Mouse (Mus musculus): ENCODE data around the gene Rimbp2. TPM values are rescaled to one million over a fixed set of nuclear protein-coding genes. Genes with fewer than 3 reads are reported as not detected.

The Rimbp2 gene
- polyA plus RNA-seq, 1 experiment from 2014 or later, result 0.04 TPM

DNA sequence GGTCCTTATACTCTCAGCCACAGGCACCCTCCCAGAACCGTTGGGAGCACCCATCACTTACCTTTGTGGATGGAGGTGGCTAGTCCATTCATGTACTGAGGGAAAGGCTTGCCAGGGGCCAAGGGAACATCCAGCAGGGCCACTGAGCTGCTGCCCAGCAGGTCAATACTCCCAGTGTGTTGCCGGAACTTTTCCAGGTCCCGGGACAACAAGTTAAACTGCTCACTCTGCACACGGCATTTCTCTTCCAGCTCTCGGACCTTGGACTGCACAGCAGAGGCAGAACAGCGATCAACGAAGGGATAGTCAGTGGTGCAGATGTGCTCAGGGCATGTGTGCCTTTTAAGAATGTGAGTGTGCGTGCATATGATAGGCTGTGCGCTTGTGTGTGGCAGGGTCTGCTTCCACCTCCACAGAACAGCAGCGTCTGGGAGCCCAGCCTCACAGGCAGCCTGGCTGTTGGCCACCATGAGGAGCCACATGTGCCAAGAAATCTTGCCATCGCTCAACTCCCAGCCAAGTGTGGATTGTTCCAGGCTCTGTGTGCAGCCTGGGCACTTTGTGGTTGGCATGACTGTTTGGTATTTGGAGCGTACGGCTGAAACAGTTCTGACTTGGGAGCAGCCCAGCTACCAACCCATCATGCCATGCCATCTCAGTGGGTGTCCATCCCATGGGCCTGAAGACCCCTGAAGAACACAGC is 146.8 kb downstream of the Rimbp2 start:
- Histone ChIP-seq H3K27me3 (ENCODE audit: insufficient read depth, low read length) (no peaks in the 10 kb centered on the region), H3K36me3 (ENCODE audit: insufficient read depth, low read length) (no peaks in the 10 kb centered on the region), H3K27ac (ENCODE audit: low read length) (no peak overlapping the region), H3K9me3 (ENCODE audit: low read length) (no peaks in the 10 kb centered on the region), H3K4me2 (replicated peaks; ENCODE audit: low read depth, low read length) (no peak overlapping the region), H3K4me1 (ENCODE audit: insufficient read depth, low read length) (no peaks in the 10 kb centered on the region), H3K9ac (replicated peaks; ENCODE audit: low read length) (no peak overlapping the region), H3K4me3 (ENCODE audit: low read length) (no peak overlapping the region)
- 87% methylated on average over 13 of the region's 13 CpGs for WGBS
- ATAC-seq (ENCODE audit: low FRiP score, low TSS enrichment), result no peak

GRCm38 (mm10) chr5:128805092-128805491 is 148.2 kb downstream of the Rimbp2 start:
- ATAC-seq (ENCODE audit: low FRiP score, low TSS enrichment), result no peak
- WGBS, result 92% methylated on average over 2 of the region's 2 CpGs
- H3K4me1 ChIP-seq (ENCODE audit: insufficient read depth, low read length), result no peaks in the 10 kb centered on the region

DNA sequence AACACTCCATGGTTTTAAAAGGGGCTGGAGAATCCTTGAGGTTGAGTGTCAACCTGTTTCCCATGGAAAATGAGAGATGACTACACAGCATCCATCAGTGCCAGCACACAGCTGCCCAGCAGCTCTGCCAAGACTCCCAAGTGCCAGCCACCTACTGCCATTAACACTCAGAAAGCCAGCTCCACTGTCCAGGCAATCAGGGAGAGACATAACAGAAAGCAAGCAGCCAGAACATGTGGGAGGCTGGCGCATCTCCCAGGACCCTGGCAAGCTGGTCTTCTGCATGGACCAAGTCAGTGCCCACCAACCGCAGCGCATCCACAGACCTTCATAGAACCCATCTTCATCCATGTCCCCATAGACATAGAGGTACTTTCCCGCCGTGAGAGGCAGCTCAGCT is 152.7 kb downstream of the Rimbp2 start:
- no peaks in the 10 kb centered on the region for H3K36me3 ChIP-seq (ENCODE audit: insufficient read depth, low read length)
- no peak overlapping the region for H3K27ac ChIP-seq (ENCODE audit: low read length)
- H3K4me1 ChIP-seq (ENCODE audit: insufficient read depth, low read length), result no peaks in the 10 kb centered on the region
- no peak overlapping the region for H3K9ac ChIP-seq (replicated peaks; ENCODE audit: low read length)
- no peaks in the 10 kb centered on the region for H3K9me3 ChIP-seq (ENCODE audit: low read length)
- H3K4me3 ChIP-seq (ENCODE audit: low read length), result no peak overlapping the region
- no peaks in the 10 kb centered on the region for H3K27me3 ChIP-seq (ENCODE audit: insufficient read depth, low read length)
- no peak for ATAC-seq (ENCODE audit: low FRiP score, low TSS enrichment)
- 92% methylated on average over 5 of the region's 5 CpGs for WGBS
- no peak overlapping the region for H3K4me2 ChIP-seq (replicated peaks; ENCODE audit: low read depth, low read length)

More at GRCm38 (mm10) chr5:128805092-128805491, 148.2 kb downstream of the Rimbp2 start:
- Histone ChIP-seq H3K27me3 (ENCODE audit: insufficient read depth, low read length) (no peaks in the 10 kb centered on the region), H3K4me2 (replicated peaks; ENCODE audit: low read depth, low read length) (no peak overlapping the region), H3K4me3 (ENCODE audit: low read length) (no peak overlapping the region), H3K27ac (ENCODE audit: low read length) (no peak overlapping the region), H3K9me3 (ENCODE audit: low read length) (no peaks in the 10 kb centered on the region), H3K36me3 (ENCODE audit: insufficient read depth, low read length) (no peaks in the 10 kb centered on the region), H3K9ac (replicated peaks; ENCODE audit: low read length) (no peak overlapping the region)

DNA sequence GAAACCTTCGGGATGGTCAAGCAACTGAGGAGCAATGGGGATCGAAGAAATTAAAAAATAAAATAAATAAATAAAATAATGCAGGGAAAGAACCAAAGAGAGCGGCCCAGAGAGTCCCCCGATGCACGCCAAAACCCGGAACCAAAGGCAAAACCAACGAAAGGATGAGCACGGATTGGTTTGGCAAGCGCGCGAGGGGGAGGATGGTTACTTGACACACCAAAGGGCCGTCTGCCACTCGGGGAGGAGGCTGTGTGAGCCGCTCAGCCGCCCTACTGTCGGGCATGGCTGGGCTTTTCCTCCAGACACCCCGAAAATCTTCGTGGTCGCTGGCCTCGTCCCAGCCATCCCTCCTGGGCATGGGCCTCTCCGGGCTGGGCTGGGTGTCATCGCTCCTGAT is 171.7 kb downstream of the Rimbp2 start:
- Histone ChIP-seq H3K9ac (replicated peaks; ENCODE audit: low read length) (no peak overlapping the region), H3K4me1 (ENCODE audit: insufficient read depth, low read length) (no peaks in the 10 kb centered on the region; the same call in 1 of the 2 replicates), H3K4me2 (replicated peaks; ENCODE audit: low read depth, low read length) (peak overlapping the region; percentile 17; the same call in 1 of the 2 replicates), H3K4me3 (ENCODE audit: low read length) (no peak overlapping the region), H3K27me3 (ENCODE audit: insufficient read depth, low read length) (no peaks in the 10 kb centered on the region), H3K27ac (ENCODE audit: low read length) (no peak overlapping the region), H3K9me3 (ENCODE audit: low read length) (no peaks in the 10 kb centered on the region), H3K36me3 (ENCODE audit: insufficient read depth, low read length) (no peaks in the 10 kb centered on the region)
- no peak for ATAC-seq (ENCODE audit: low FRiP score, low TSS enrichment)
- WGBS, result 70% methylated on average over 22 of the region's 22 CpGs

GRCm38 (mm10) chr5:128776386-128776785 is 176.9 kb downstream of the Rimbp2 start:
- Histone ChIP-seq H3K9me3 (ENCODE audit: low read length) (no peaks in the 10 kb centered on the region), H3K9ac (replicated peaks; ENCODE audit: low read length) (no peak overlapping the region), H3K4me2 (replicated peaks; ENCODE audit: low read depth, low read length) (no peak overlapping the region), H3K4me3 (ENCODE audit: low read length) (no peak overlapping the region), H3K27me3 (ENCODE audit: insufficient read depth, low read length) (no peaks in the 10 kb centered on the region), H3K36me3 (ENCODE audit: insufficient read depth, low read length) (no peaks in the 10 kb centered on the region), H3K27ac (ENCODE audit: low read length) (no peak overlapping the region), H3K4me1 (ENCODE audit: insufficient read depth, low read length) (no peaks in the 10 kb centered on the region)
- no peak for ATAC-seq (ENCODE audit: low FRiP score, low TSS enrichment)
- 59% methylated on average over 2 of the region's 2 CpGs for WGBS

GRCm38 (mm10) chr5:128769026-128769631 is 184.2 kb downstream of the Rimbp2 start:
- peak overlapping the region; percentile 17; the same call in 1 of the 2 replicates for H3K4me3 ChIP-seq (ENCODE audit: low read length)
- peaks cover 6% of the 10 kb centered on the region; the same call in 1 of the 2 replicates for H3K4me1 ChIP-seq (ENCODE audit: insufficient read depth, low read length)
- no peak overlapping the region for H3K27ac ChIP-seq (ENCODE audit: low read length)
- no peaks in the 10 kb centered on the region for H3K36me3 ChIP-seq (ENCODE audit: insufficient read depth, low read length)
- peak; percentile 88 for ATAC-seq (ENCODE audit: low FRiP score, low TSS enrichment)
- no peaks in the 10 kb centered on the region for H3K9me3 ChIP-seq (ENCODE audit: low read length)
- 5% methylated on average over 10 of the region's 10 CpGs for WGBS
- H3K27me3 ChIP-seq (ENCODE audit: insufficient read depth, low read length), result no peaks in the 10 kb centered on the region
- H3K4me2 ChIP-seq (replicated peaks; ENCODE audit: low read depth, low read length), result peak overlapping the region; percentile 38
- 0 out of 2 replicates have a peak overlapping the region, but pooled peaks have one; percentile 14 for H3K9ac ChIP-seq (replicated peaks; ENCODE audit: low read length)

- Histone ChIP-seq H3K36me3 (ENCODE audit: insufficient read depth, low read length) (no peaks in the 10 kb centered on the region), H3K9ac (replicated peaks; ENCODE audit: low read length) (no peak overlapping the region), H3K9me3 (ENCODE audit: low read length) (no peaks in the 10 kb centered on the region), H3K4me3 (ENCODE audit: low read length) (no peak overlapping the region), H3K4me1 (ENCODE audit: insufficient read depth, low read length) (no peaks in the 10 kb centered on the region), H3K27ac (ENCODE audit: low read length) (no peak overlapping the region), H3K4me2 (replicated peaks; ENCODE audit: low read depth, low read length) (no peak overlapping the region), H3K27me3 (ENCODE audit: insufficient read depth, low read length) (no peaks in the 10 kb centered on the region)
- WGBS, result 18% methylated on average over 8 of the region's 8 CpGs
- no peak for ATAC-seq (ENCODE audit: low FRiP score, low TSS enrichment)
These were observed 192.2 kb downstream of the Rimbp2 start for GRCm38 (mm10) chr5:128761118-128761517.

GRCm38 (mm10) chr5:128746261-128746660 is 207.0 kb downstream of the Rimbp2 start:
- Histone ChIP-seq H3K4me3 (ENCODE audit: low read length) (no peak overlapping the region), H3K4me1 (ENCODE audit: insufficient read depth, low read length) (no peaks in the 10 kb centered on the region), H3K27ac (ENCODE audit: low read length) (no peak overlapping the region), H3K36me3 (ENCODE audit: insufficient read depth, low read length) (no peaks in the 10 kb centered on the region), H3K9ac (replicated peaks; ENCODE audit: low read length) (no peak overlapping the region), H3K4me2 (replicated peaks; ENCODE audit: low read depth, low read length) (no peak overlapping the region), H3K27me3 (ENCODE audit: insufficient read depth, low read length) (no peaks in the 10 kb centered on the region), H3K9me3 (ENCODE audit: low read length) (no peaks in the 10 kb centered on the region)
- no peak for ATAC-seq (ENCODE audit: low FRiP score, low TSS enrichment)
- 85% methylated on average over 8 of the region's 8 CpGs for WGBS

GRCm38 (mm10) chr5:128745206-128745605 is 208.1 kb downstream of the Rimbp2 start:
- Histone ChIP-seq H3K36me3 (ENCODE audit: insufficient read depth, low read length) (no peaks in the 10 kb centered on the region), H3K9me3 (ENCODE audit: low read length) (no peaks in the 10 kb centered on the region), H3K4me1 (ENCODE audit: insufficient read depth, low read length) (no peaks in the 10 kb centered on the region), H3K9ac (replicated peaks; ENCODE audit: low read length) (no peak overlapping the region), H3K4me2 (replicated peaks; ENCODE audit: low read depth, low read length) (no peak overlapping the region), H3K27me3 (ENCODE audit: insufficient read depth, low read length) (no peaks in the 10 kb centered on the region), H3K4me3 (ENCODE audit: low read length) (no peak overlapping the region), H3K27ac (ENCODE audit: low read length) (no peak overlapping the region)
- 78% methylated on average over 9 of the region's 9 CpGs for WGBS
- ATAC-seq (ENCODE audit: low FRiP score, low TSS enrichment), result no peak

DNA sequence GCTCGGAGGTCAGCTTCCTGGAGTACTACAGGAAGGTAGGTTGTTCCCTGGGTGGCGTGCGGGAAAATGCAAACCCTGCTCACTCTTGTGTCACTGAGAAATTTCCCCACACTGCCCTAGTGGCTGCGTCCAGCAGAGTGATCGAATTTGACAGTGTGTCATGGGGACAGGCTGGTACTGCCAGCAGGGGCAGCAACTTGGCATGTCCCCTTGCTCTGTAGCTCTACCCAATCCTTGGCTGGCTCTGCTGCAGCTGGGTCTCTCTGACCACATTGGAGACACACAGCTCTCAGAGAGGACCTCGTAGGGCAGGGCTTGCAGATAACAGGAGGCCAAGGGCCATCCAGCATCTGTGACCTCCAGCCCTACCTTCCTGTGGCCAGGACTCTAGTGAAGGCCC is 208.9 kb downstream of the Rimbp2 start:
- Histone ChIP-seq H3K27me3 (ENCODE audit: insufficient read depth, low read length) (no peaks in the 10 kb centered on the region), H3K27ac (ENCODE audit: low read length) (no peak overlapping the region), H3K4me2 (replicated peaks; ENCODE audit: low read depth, low read length) (no peak overlapping the region), H3K4me3 (ENCODE audit: low read length) (no peak overlapping the region), H3K4me1 (ENCODE audit: insufficient read depth, low read length) (no peaks in the 10 kb centered on the region), H3K9me3 (ENCODE audit: low read length) (no peaks in the 10 kb centered on the region), H3K9ac (replicated peaks; ENCODE audit: low read length) (no peak overlapping the region), H3K36me3 (ENCODE audit: insufficient read depth, low read length) (no peaks in the 10 kb centered on the region)
- no peak for ATAC-seq (ENCODE audit: low FRiP score, low TSS enrichment)
- 84% methylated on average over 6 of the region's 6 CpGs for WGBS

Measured in kidney, embryonic 16.5 days (tissue).